Mouse (Mus musculus) embryonic fibroblast, embryonic 13.5 days (primary cell): Measurements from ENCODE around the gene Poldip2.

Experiments
- CTCF ChIP-seq: IDR thresholded peaks from 2 replicates; pipeline ENCODE4 v1.5.1; 2011; ENCODE audit warnings: mild to moderate bottlenecking, control low read depth, low read length, moderate library complexity, borderline replicate concordance; ENCODE audit not compliant: insufficient read depth
- POLR2A ChIP-seq: IDR thresholded peaks from 2 replicates; pipeline ENCODE4 v1.6.1; 2011; ENCODE audit warnings: low read depth, mild to moderate bottlenecking, control low read depth, low read length, moderate library complexity

DNA sequence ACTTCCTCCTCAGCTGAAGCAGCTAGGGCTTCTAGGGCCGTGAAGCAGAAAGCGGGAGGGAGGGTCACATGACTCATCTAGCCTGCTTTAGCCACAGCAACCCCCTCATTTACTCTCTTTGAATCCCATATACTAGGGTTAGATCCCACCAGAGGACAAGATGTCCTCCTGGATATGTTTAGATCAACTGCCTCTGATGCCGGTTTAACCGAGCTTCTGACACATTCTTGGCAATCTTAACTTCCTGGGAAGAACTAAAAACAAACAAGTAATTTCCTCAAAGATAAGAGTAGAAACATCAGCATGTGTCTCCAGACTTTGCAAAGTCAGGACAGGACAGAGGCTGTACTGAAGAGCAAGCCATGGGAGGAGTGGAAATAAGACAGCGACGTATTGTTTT, 54.8 kb downstream of the Poldip2 start:
- TF ChIP-seq CTCF (no peak), POLR2A (no peak)
